Mouse (Mus musculus) CD4-positive, CD25-positive, alpha-beta regulatory T cell, adult 4 months (primary cell): ENCODE measurements at regions not wholly inside any gene's neighbourhood (a gene's known extent, or its start where the extent isn't known, plus 50 kb on each side); places are given as distances from the start of the nearest gene placed in this dataset.
A peak's percentile ranks its signal among the peaks of the same experiment; 100 is the strongest.

Experiments
- ATAC-seq: one replicate; pipeline ENCODE4 v1.8.0; 2017

- ATAC-seq: no peak
These were observed 525.6 kb upstream of the 4930452B06Rik start for GRCm38 (mm10) chr14:9191664-9192063.

- no peak for ATAC-seq
These were observed 495.3 kb upstream of the 4930452B06Rik start for GRCm38 (mm10) chr14:9161336-9161735.

- no peak for ATAC-seq
These were observed 491.9 kb upstream of the 4930452B06Rik start for GRCm38 (mm10) chr14:9157941-9158340.

GRCm38 (mm10) chr14:9150841-9151240 is 484.8 kb upstream of the 4930452B06Rik start:
- no peak for ATAC-seq

- no peak for ATAC-seq
These were observed 480.7 kb upstream of the 4930452B06Rik start for GRCm38 (mm10) chr14:9146595-9147219.

GRCm38 (mm10) chr14:9105708-9106107 is 439.7 kb upstream of the 4930452B06Rik start:
- peak; percentile 76 for ATAC-seq

- peak; percentile 41 for ATAC-seq
These were observed 423.7 kb upstream of the 4930452B06Rik start for GRCm38 (mm10) chr14:9089625-9090326.

GRCm38 (mm10) chr14:9087103-9087502 is 421.1 kb upstream of the 4930452B06Rik start:
- ATAC-seq: no peak

GRCm38 (mm10) chr14:9079632-9080031 is 413.6 kb upstream of the 4930452B06Rik start:
- no peak for ATAC-seq

- no peak for ATAC-seq
These were observed 413.0 kb upstream of the 4930452B06Rik start for GRCm38 (mm10) chr14:9079014-9079413.

GRCm38 (mm10) chr14:9071176-9071575 is 405.1 kb upstream of the 4930452B06Rik start:
- ATAC-seq: no peak

GRCm38 (mm10) chr14:9060058-9060457 is 394.0 kb upstream of the 4930452B06Rik start:
- ATAC-seq: no peak

GRCm38 (mm10) chr14:9028811-9029210 is 362.8 kb upstream of the 4930452B06Rik start:
- no peak for ATAC-seq

GRCm38 (mm10) chr14:9015826-9016225 is 349.8 kb upstream of the 4930452B06Rik start:
- ATAC-seq: no peak

- no peak for ATAC-seq
These were observed 337.0 kb upstream of the 4930452B06Rik start for GRCm38 (mm10) chr14:9003034-9003433.

- ATAC-seq: no peak
These were observed 334.5 kb upstream of the 4930452B06Rik start for GRCm38 (mm10) chr14:9000408-9001092.

- no peak for ATAC-seq
These were observed 333.8 kb upstream of the 4930452B06Rik start for GRCm38 (mm10) chr14:8999815-9000214.

- no peak for ATAC-seq
These were observed 327.4 kb upstream of the 4930452B06Rik start for GRCm38 (mm10) chr14:8993421-8993820.

- no peak for ATAC-seq
These were observed 319.2 kb upstream of the 4930452B06Rik start for GRCm38 (mm10) chr14:8985086-8985793.

GRCm38 (mm10) chr14:8961554-8961953 is 295.5 kb upstream of the 4930452B06Rik start:
- ATAC-seq: no peak

- ATAC-seq: no peak
These were observed 286.9 kb upstream of the 4930452B06Rik start for GRCm38 (mm10) chr14:8952853-8953397.

GRCm38 (mm10) chr14:8948751-8949150 is 282.7 kb upstream of the 4930452B06Rik start:
- ATAC-seq: no peak
